ENCODE assay signal across 9 mouse cellular contexts in the genomic region with DNA sequence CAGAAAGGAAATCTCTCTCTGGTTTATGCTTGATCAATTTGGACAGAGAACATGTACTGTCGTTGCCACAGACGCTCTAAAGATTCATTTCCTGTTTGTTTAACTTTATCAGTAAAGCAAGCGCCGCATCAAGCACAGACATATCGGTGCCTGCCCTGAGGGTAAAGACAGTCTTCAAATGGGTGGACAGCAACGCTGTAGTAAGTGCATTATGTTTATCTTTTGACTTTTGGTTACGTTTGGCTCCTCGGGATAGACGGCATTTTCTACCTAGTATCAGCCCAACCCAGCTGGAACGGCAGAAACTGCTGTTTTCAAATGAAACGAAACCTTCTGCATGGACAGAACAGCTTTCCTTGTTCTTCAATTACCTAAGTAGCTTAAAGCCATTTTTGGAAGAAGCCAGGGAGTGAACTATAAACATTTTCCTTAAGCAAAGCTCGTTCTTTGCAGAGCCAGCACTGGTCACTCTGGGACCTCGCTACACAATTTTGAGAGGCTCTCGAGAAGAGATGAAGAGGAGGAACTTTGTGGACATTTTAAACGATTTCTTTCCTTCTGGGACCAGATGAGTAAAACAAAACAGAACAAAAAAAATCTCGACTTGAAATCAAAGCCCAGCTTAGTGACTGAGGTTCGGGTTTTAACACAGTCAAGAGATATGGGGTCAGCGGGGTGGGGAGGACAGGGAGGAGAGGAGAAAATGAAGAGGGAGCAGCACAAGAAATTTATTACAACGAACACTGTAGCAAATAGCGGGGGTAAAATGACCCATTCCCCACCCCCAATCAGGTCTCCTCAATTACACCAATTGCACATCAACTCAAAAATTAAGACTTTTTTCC.
DNase-seq lines count a peak whose midpoint lies in the region; ATAC-seq and TF ChIP-seq lines count a peak whose summit lies in the region.
"Had no signal": no experiment of that assay in that cellular context is flagged by ENCODE, and none has a peak within 500 bp of the region (broad histone marks: within the 10 kb centered on the region; RNA-seq: fewer than 3 reads in every experiment).

No protein-coding gene starts in this region.

- peak; percentile 69 for ATAC-seq in kidney, embryonic 15.5 days (replicated peaks; ENCODE audit: low FRiP score)
- peak; percentile 65 for ATAC-seq in neutrophil, adult 5-6 weeks (ENCODE audit: extremely low read depth, insufficient number of reproducible peaks, low FRiP score, poor library complexity, severe bottlenecking)
- ATAC-seq in activated CD4-positive, CD25-positive, alpha-beta regulatory T cell, adult 4 months, result no peak
- no peak for ATAC-seq in forebrain, embryonic 11.5 days (replicated peaks; ENCODE audit: low FRiP score)
- ATAC-seq: Patski had no signal

- TF ChIP-seq POLR2A in lung, adult 2 months (IDR thresholded peaks at IDR 0.05; ENCODE audit: borderline replicate concordance, extremely low read depth, low read depth, low read length), result no peak

- H3K27ac ChIP-seq in embryonic facial prominence, embryonic 10.5 days (replicated peaks), result peak overlapping the region; percentile 26; the same call in 1 of the 2 replicates
- H3K27ac ChIP-seq in kidney, embryonic 15.5 days, result peak overlapping the region; percentile 19; the same call in 1 of the 2 replicates
- no peak overlapping the region for H3K27ac ChIP-seq in forebrain, embryonic 11.5 days (ENCODE audit: low read depth, low read length)

- no peak for TF ChIP-seq CTCF in lung, adult 2 months (IDR thresholded peaks at IDR 0.05; ENCODE audit: insufficient read depth, low read length)

- intact Hi-C loops in gastrocnemius, postnatal 14 days (cut with DNase I; ENCODE audit: low total_unique reads), result no loop called here

- H3K4me3 ChIP-seq in lung, adult 2 months (replicated peaks; ENCODE audit: extremely low read depth, low read depth, low read length), result peak overlapping the region; percentile 57
- peak overlapping the region; percentile 42 for H3K4me3 ChIP-seq in embryonic facial prominence, embryonic 10.5 days
- peak overlapping the region; percentile 43 for H3K4me3 ChIP-seq in kidney, embryonic 15.5 days (replicated peaks)
- H3K4me3 ChIP-seq in forebrain, embryonic 11.5 days (ENCODE audit: low read depth, low read length), result no peak overlapping the region

- H3K4me1 ChIP-seq in lung, adult 2 months (ENCODE audit: control insufficient read depth, insufficient read depth, low read length), result 0 out of 2 replicates have a peak, but pooled peaks cover 2% of the 10 kb centered on the region
- H3K4me1 ChIP-seq in embryonic facial prominence, embryonic 10.5 days, result peaks cover 13% of the 10 kb centered on the region
- 0 out of 2 replicates have a peak, but pooled peaks cover 3% of the 10 kb centered on the region for H3K4me1 ChIP-seq in kidney, embryonic 15.5 days
- no peaks in the 10 kb centered on the region for H3K4me1 ChIP-seq in forebrain, embryonic 11.5 days (replicated peaks; ENCODE audit: control insufficient read depth, insufficient read depth, low read length)

- H3K9me3 ChIP-seq in embryonic facial prominence, embryonic 10.5 days, result no peaks in the 10 kb centered on the region
- H3K9me3 ChIP-seq in kidney, embryonic 15.5 days (replicated peaks), result no peaks in the 10 kb centered on the region
- no peaks in the 10 kb centered on the region for H3K9me3 ChIP-seq in forebrain, embryonic 11.5 days (ENCODE audit: control insufficient read depth, low read length)

- H3K27me3 ChIP-seq in embryonic facial prominence, embryonic 10.5 days (replicated peaks; ENCODE audit: low read depth, poor library complexity, severe bottlenecking), result no peaks in the 10 kb centered on the region
- no peaks in the 10 kb centered on the region for H3K27me3 ChIP-seq in kidney, embryonic 15.5 days
- H3K27me3 ChIP-seq in forebrain, embryonic 11.5 days (ENCODE audit: control insufficient read depth, insufficient read depth, low read length), result no peaks in the 10 kb centered on the region; the same call in 1 of the 2 replicates
- H3K27me3 ChIP-seq: Patski had no signal

- peak overlapping the region; percentile 64 for H3K4me2 ChIP-seq in kidney, embryonic 15.5 days
- H3K4me2 ChIP-seq in forebrain, embryonic 11.5 days (ENCODE audit: low read depth, low read length, severe bottlenecking), result no peak overlapping the region

- 6% methylated on average over 20 of the region's 20 CpGs for WGBS in lung, adult 2 months
- WGBS in embryonic facial prominence, embryonic 10.5 days, result 32% methylated on average over 20 of the region's 20 CpGs
- WGBS in kidney, embryonic 15.5 days, result 9% methylated on average over 20 of the region's 20 CpGs
- 74% methylated on average over 20 of the region's 20 CpGs for WGBS in forebrain, embryonic 11.5 days

- peak overlapping the region; percentile 9; the same call in 1 of the 2 replicates for H3K9ac ChIP-seq in kidney, embryonic 15.5 days
- H3K9ac ChIP-seq in forebrain, embryonic 11.5 days (ENCODE audit: low read length), result no peak overlapping the region

- no peaks in the 10 kb centered on the region for H3K36me3 ChIP-seq in embryonic facial prominence, embryonic 10.5 days (replicated peaks)
- no peaks in the 10 kb centered on the region for H3K36me3 ChIP-seq in kidney, embryonic 15.5 days
- H3K36me3 ChIP-seq in forebrain, embryonic 11.5 days (ENCODE audit: control insufficient read depth, insufficient read depth, low read length), result no peaks in the 10 kb centered on the region

- DNase-seq in lung, adult 2 months, result peak; percentile 22
- DNase-seq in lung, adult 18-20 months, result no peak
- DNase-seq in embryonic facial prominence, embryonic 10.5 days (ENCODE audit: low spot score), result peak; percentile 18
- no peak for DNase-seq in gastrocnemius, postnatal 14 days
- DNase-seq in forebrain, embryonic 11.5 days (ENCODE audit: low spot score), result no peak

Comparison
In these comparisons a context has a peak if more than half of its experiments do, and no peak if none do; other contexts are left out.
1. DNase-seq: peak in lung, adult 2 months (single experiment) and embryonic facial prominence, embryonic 10.5 days (single experiment); none in lung, adult 18-20 months (0 of 2), gastrocnemius, postnatal 14 days (single experiment) and forebrain, embryonic 11.5 days (single experiment).
2. ATAC-seq: peak in kidney, embryonic 15.5 days (single experiment) and neutrophil, adult 5-6 weeks (single experiment); none in activated CD4-positive, CD25-positive, alpha-beta regulatory T cell, adult 4 months (single experiment) and forebrain, embryonic 11.5 days (single experiment).